Mouse (Mus musculus) CD8-positive naive resting alpha-beta T cell, adult 2 months (primary cell): ENCODE results near the gene Cemip2.

ENCODE experiments used
- DNase-seq, 2 experiments: peaks; one replicate each; pipeline ENCODE4 v3.0.0; 2022; ENCODE audit warnings: low read depth in 2 of 2, low spot score in 2 of 2

The Cemip2 gene

GRCm38 (mm10) chr19:21813560-21813959 is 35.4 kb downstream of the Cemip2 start:
- DNase-seq: no peak

DNA sequence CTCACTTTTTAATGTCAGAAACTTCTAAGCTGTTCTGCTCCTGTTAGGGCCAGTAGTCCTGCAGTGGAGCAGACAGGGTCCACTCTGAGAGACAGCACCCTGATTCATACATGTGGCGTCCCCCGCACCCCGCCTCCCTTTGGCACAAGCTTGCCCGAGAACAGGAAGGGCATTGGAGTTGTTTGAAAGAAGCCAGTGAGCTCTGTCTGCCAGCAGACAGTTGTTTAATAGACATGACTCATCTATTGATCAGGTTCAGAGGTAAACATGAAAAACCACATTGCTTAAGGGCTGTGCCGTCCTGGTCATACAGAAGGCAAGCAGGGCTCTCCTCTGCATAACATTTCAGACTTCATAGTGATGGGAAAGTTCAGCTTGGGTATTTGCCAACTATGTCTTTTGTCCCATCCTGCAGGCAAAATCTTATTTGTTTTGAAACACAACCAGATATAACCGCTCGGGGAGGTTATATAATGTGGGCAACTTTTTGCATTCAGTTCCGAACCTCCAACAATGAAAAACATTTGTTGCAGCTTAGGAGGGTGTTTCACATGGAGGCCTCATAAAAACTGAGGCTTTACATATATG is 36.4 kb downstream of the Cemip2 start:
- DNase-seq: no peak

GRCm38 (mm10) chr19:21816260-21816659 is 38.1 kb downstream of the Cemip2 start:
- no peak for DNase-seq

- DNase-seq: no peak
These were observed 40.0 kb downstream of the Cemip2 start for GRCm38 (mm10) chr19:21818021-21818725.

DNA sequence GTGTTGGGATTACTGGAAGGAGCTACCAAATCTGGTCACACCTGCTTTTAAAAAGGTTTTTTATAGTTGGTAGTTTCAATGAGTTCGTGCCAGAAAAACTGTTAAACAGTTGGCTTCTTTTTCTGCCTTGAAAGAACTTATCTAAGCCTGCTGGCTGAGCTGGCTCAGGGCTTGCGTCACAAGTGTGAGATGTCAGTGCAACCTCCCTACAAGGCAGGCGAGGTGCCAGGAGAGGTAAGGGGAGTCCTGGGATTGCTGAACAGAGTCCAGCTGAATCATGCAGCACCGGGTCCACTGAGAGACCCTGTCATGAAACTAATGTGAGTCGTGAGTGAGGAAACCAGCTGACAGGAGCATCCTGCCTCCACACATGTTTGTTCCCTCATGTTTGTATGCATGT is 41.4 kb downstream of the Cemip2 start:
- DNase-seq: no peak

DNA sequence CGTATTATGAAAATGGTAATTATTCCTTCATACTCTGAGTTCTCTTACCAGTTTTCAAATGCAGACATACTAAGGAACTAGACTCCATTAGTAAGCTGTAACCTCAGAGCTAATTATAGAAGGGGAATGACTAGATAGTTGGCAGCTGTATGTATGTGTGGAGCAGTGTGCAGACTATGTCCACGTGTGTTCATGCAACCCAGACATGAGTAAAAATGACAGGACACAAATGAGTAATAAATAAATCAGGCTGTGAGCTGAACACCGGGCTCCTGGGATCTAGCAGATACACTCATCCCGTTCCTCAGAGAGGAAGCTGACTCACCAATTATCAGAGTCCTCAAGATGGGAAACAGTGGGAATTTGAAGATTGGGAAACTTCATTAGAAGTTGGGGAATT is 42.0 kb downstream of the Cemip2 start:
- no peak for DNase-seq

GRCm38 (mm10) chr19:21821877-21822276 is 43.7 kb downstream of the Cemip2 start:
- DNase-seq: no peak

DNA sequence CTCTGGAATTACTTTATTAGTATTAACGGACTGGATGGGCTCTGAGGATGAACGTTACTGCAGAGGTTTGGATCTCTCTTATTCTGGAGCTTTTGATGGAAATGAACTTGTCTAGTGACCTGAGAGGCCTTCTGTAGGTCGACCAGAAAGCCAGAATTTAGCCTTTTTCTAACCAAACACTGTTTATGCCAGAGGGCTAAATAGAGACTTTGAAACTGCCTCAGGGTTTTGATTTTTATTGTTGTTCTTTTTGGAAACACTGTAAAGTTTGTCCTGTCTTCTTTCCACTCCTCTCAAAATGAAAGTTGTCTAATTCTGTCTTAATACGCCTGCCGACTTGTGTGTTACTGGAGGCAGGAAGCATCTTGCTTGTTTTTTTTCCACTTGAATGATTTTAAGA is 46.0 kb downstream of the Cemip2 start:
- no peak for DNase-seq

DNA sequence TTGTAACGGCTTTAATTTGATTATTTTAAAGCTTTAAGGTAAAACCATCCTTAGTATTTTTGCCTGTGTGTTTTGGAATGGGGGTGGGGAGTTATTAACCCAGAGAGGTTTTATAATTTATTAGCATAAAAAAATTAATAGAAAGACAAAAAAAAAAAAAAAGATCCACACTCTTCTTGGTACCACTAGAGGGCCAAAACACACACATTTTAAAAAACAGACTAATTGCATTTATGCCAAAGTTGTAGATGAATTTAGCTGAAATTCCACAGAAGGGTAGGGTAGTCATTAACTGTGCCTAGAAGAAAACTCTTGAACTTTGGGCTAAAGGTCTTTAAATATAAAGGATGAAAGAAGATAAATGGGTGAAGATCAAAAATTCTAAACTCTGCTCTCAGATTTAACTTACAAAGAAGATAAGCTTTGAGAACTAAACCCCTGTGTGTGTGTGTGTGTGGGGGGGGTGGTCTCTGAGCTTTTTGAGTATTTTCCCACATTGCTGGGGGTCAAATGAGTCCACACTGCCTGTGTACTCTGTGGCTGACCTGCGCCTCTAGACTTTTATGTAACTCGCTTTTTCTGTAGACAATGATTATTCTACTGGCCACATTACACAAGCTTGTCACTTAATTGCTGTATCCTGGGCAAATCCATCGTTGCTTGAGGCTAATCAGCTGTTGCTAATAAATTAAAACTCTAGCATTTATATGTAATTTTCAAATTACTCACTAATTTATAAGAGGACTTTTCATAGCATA is 47.2 kb downstream of the Cemip2 start:
- no peak for DNase-seq

- no peak for DNase-seq
These were observed 55.4 kb downstream of the Cemip2 start for GRCm38 (mm10) chr19:21833416-21833992.

- DNase-seq: no peak
These were observed 56.8 kb downstream of the Cemip2 start for GRCm38 (mm10) chr19:21834952-21835351.

GRCm38 (mm10) chr19:21850721-21851120 is 72.6 kb downstream of the Cemip2 start:
- DNase-seq: no peak

- DNase-seq: no peak
These were observed 76.5 kb downstream of the Cemip2 start for GRCm38 (mm10) chr19:21854526-21855228.

DNA sequence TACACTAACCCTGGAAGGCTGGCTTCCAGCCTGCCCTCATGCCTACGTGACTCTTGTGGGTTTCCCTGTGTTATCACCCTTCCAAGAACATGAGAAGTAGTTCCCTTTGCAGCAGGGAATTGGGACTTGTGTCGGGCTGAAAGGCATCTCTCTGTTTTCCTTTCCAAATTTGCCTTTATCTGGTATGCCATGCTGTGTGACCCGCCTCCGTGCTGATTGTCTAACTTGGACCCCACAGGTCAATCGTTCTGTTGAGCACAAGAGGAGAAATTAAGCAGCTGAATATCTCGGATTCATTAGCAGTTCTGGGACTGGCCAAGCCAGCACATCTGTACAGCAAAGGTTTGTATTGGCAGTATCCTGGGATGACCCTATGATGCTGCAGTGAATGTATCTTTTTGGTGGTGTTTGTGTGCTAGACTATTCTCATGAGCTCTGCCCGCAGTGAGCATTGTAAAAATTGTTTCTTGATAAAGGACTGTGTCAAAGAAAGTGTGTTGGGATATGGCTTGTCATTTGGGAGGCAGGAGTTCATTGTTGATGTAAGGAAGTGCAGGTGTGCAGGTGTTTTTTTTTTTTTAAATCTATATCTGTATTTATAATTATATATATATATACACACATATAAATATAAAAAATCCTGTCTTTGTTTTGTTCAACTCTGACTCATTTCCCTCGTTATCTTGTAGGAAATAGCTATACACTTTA is 77.4 kb downstream of the Cemip2 start:
- DNase-seq: no peak

DNA sequence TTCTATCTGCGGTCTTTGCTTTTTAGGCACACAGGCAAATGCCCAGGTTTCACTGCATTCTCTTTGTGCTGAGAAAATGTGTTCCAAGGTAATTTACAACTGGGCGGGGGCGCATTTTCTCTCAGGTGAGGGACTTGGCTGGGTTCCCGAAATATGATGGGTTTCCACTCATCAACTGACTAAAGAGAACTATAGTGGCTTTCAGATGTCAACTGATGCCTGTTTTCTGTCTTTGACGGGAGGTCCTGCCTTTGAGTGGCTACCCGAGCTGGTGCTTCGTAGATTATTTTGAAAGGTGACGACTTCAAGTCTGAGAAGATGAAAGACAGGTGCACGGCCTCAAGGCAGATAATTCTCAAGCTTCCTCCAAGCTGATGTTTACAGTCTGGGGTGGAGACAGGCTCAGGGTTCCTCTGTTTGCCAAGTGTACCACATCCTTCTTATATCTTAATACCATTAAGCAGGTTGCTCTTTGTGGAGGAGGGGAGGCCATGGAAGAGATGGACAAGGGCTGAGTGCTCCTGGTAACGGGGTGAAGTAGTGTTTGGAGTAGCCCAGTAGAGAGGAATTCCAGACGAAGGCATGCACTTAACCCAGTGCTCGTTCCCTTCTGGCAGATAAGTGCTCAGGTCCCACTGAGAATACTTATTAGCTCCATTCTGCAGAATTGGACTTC is 80.8 kb downstream of the Cemip2 start:
- no peak for DNase-seq

DNA sequence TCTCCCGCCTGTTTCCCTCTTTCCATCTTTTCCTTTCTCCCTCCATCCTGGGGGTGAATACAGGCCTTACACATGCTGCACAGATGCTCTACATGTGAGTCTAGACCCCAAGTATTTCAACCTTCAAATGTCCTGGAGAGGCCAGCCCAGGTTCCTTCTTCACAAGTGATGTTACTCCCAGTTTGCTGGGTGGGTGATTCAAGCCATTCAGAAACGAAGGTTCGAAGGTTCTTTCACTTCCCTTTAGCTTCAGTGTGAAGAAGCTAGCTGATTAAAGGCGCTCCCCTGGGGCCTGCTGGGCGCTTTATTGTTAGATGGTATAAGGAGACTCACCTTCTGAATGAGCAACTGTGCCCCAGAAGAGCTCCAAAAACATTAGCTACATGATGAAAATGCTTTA is 82.0 kb downstream of the Cemip2 start:
- DNase-seq: no peak

GRCm38 (mm10) chr19:21860894-21861293 is 82.8 kb downstream of the Cemip2 start:
- no peak for DNase-seq

DNA sequence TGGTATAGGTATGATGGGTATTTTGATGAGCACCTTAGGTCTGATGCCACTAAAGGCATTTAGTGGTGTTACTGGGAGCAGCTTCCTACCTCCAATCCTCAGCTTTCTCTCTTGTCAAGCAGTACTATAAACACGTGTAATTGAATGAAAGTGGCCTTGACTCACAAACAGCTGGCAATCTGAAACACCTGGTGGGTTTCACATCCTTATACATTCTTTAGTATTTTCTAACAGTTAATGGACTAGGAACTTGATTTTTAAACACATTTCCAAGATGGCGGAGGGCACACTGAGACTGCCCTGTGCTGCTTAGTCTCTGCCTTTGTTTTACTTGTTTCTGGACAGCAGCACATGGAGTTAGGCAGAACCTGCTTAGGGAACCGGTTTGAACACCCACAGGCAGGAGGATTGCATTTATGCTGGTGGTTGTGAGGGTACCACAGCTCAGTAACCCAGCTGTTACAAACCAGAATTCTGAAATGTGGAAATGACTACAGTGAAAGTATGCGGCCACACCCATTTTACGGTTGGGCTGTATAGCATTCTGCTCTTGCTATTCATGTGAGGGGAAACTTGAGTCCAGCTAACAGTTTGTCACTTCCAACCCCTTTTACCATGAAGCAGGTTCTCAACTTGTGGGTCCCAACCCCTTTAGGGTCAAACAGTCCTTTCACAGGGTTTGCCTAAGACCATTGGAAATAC is 84.3 kb downstream of the Cemip2 start:
- DNase-seq: no peak
